Mouse (Mus musculus): ENCODE measurements around the gene Gmppb. TPM values are rescaled to one million over a fixed set of nuclear protein-coding genes. Genes with fewer than 3 reads are reported as not detected.
"Not testable (repeated sequence)": the region's sequence is repeated elsewhere in the genome, so short reads cannot be mapped to it uniquely, and the experiment has no call there.

Gene Gmppb
- polyA plus RNA-seq (2015; fragmentation: Nextera tagmentation; extraction: Ambion mirVana), result 38.4 and 40.5 TPM in 2 replicates

GRCm38 (mm10) chr9:108049016-108049455 is at the start of gene Gmppb:
Gmppb (plus strand) TSS chr9:108049242.
- Histone ChIP-seq H3K36me3 (peaks cover 53% of the 10 kb centered on the region), H3K4me3 (replicated peaks) (peak within 1 kb of the TSS; percentile 84), H3K4me2 (replicated peaks) (peak within 1 kb of the TSS; percentile 83), H3K4me1 (peaks cover 36% of the 10 kb centered on the region), H3K27me3 (no peaks in the 10 kb centered on the region), H3K27ac (replicated peaks) (peak within 1 kb of the TSS; percentile 80), H3K9me3 (replicated peaks) (no peaks in the 10 kb centered on the region), H3K9ac (peak within 1 kb of the TSS; percentile 78)
- WGBS, result 0% methylated on average over 39 of the region's 39 CpGs
- ATAC-seq (ENCODE audit: insufficient number of reproducible peaks, low FRiP score, low TSS enrichment, low read depth), result peak; percentile 92

DNA sequence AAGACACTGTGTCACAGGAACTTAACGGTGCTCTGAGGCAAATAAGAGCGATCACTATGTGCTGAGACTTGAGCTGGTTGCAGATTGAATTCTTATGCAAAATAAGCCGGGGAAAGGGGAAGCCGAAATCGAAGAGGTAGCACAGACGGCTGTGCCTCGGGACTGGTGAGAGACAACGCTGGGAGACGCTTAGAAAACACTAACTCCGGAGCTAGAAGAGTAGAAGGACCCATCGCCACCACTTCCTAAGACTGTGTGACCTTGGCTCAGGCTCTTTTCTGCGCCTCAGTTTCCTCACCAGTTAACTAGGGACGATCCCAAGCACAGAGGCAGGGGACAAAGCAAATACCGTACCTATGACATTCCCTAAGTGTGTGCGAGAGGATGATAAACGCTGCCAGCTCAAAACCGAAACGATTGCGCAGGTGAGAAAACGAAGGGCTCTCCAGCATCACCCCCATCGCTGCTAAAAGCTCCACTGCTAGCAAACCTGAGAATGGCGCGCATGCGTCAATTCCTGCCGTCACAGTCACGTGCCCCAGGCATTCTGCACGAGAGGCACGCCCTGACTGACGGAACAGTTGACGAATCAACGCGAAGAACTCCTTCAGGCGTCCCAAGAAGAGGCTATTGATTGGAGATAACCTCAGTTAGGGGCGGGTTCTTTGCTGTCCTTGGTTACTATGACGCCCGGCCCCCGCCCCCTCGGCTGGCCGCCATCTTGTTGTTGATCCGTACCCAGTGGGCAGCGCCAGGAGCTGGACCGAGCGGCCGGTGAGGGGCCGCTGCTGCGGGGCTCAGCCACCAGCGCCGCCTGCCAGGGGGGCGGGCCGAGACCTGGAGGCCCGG is 46.9 kb upstream of the Gmppb start, which contains the start of gene Ip6k1:
Ip6k1 (plus strand) TSS at position 580 of the 849 bp plus-strand sequence.
- under 1% methylated on average over 51 of the region's 51 CpGs for WGBS
- Histone ChIP-seq H3K4me2 (replicated peaks) (peak within 1 kb of the TSS; percentile 80), H3K9ac (peak within 1 kb of the TSS; percentile 99), H3K4me3 (replicated peaks) (peak within 1 kb of the TSS; percentile 100), H3K27ac (replicated peaks) (peak within 1 kb of the TSS; percentile 96), H3K4me1 (peaks cover 26% of the 10 kb centered on the region), H3K36me3 (no peaks in the 10 kb centered on the region), H3K9me3 (replicated peaks) (no peaks in the 10 kb centered on the region), H3K27me3 (no peaks in the 10 kb centered on the region)
- ATAC-seq (ENCODE audit: insufficient number of reproducible peaks, low FRiP score, low TSS enrichment, low read depth), result peak; percentile 100

GRCm38 (mm10) chr9:108002778-108003530 is 46.1 kb upstream of the Gmppb start:
- H3K4me2 ChIP-seq (replicated peaks), result peak overlapping the region; percentile 63
- no peaks in the 10 kb centered on the region for H3K27me3 ChIP-seq
- no peaks in the 10 kb centered on the region for H3K36me3 ChIP-seq
- peaks cover 26% of the 10 kb centered on the region for H3K4me1 ChIP-seq
- H3K9me3 ChIP-seq (replicated peaks), result no peaks in the 10 kb centered on the region
- peak overlapping the region; percentile 99 for H3K9ac ChIP-seq
- H3K4me3 ChIP-seq (replicated peaks), result peak overlapping the region; percentile 100
- under 1% methylated on average over 50 of the region's 50 CpGs for WGBS
- ATAC-seq (ENCODE audit: insufficient number of reproducible peaks, low FRiP score, low TSS enrichment, low read depth), result peak; percentile 25
- H3K27ac ChIP-seq (replicated peaks), result peak overlapping the region; percentile 96

DNA sequence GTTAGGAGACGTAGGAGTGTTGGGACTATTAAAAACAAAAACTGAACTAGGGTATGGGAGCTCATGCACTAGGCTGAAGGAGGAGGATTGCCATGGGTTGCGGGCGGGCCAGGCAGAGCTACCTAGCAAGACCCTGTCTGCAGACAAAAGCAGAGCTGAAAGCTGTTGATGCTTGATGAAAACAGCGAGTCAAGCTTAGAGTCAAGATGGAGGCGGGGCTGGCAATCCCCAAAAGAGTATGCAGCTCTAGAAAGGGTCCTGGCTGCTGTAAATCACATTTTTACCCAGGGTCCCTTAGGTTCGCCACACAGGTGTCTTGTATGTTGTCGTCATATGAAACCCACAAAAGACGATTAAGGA is 45.5 kb upstream of the Gmppb start:
- ATAC-seq (ENCODE audit: insufficient number of reproducible peaks, low FRiP score, low TSS enrichment, low read depth), result no peak
- 9% methylated on average over 8 of the region's 8 CpGs for WGBS
- no peaks in the 10 kb centered on the region for H3K27me3 ChIP-seq
- H3K4me2 ChIP-seq (replicated peaks), result peak overlapping the region; percentile 63
- no peaks in the 10 kb centered on the region for H3K36me3 ChIP-seq
- peaks cover 26% of the 10 kb centered on the region for H3K4me1 ChIP-seq
- H3K9me3 ChIP-seq (replicated peaks), result no peaks in the 10 kb centered on the region
- H3K4me3 ChIP-seq (replicated peaks), result peak overlapping the region; percentile 100
- H3K27ac ChIP-seq (replicated peaks), result peak overlapping the region; percentile 96
- peak overlapping the region; percentile 99 for H3K9ac ChIP-seq

GRCm38 (mm10) chr9:108008041-108008440 is 41.0 kb upstream of the Gmppb start:
- Histone ChIP-seq H3K9ac (no peak overlapping the region), H3K27me3 (no peaks in the 10 kb centered on the region), H3K27ac (replicated peaks) (no peak overlapping the region), H3K9me3 (replicated peaks) (no peaks in the 10 kb centered on the region), H3K4me1 (peaks cover 18% of the 10 kb centered on the region), H3K36me3 (0 out of 2 replicates have a peak, but pooled peaks cover 5% of the 10 kb centered on the region), H3K4me3 (replicated peaks) (no peak overlapping the region), H3K4me2 (replicated peaks) (no peak overlapping the region)
- WGBS, result 85% methylated on average over 5 of the region's 5 CpGs
- ATAC-seq (ENCODE audit: insufficient number of reproducible peaks, low FRiP score, low TSS enrichment, low read depth), result no peak

DNA sequence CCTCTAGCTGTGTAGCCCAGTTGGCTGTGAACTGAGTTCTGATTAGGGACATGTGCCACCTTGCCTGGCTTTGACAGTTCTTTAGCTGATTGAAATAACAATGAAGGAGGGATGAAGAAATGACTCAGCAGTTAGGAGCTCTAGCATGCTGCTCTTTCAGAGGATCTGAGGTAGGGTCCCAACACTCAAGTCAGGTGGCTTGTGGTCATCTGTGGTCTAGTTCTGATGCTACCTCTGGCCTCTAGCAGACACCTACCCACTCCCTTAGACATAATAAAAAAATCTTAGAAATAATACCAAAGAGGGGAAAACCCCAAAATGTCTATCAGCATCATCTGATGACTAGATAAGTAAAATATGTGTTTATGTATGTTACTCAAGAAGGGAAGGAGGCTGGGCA is 38.7 kb upstream of the Gmppb start:
- H3K36me3 ChIP-seq, result peaks cover 9% of the 10 kb centered on the region; the same call in 1 of the 2 replicates
- no peak for ATAC-seq (ENCODE audit: insufficient number of reproducible peaks, low FRiP score, low TSS enrichment, low read depth)

GRCm38 (mm10) chr9:108013577-108013976 is 35.5 kb upstream of the Gmppb start:
- whole genome bisulfite sequencing, result 99% methylated on average over 2 of the region's 2 CpGs
- H3K9me3 ChIP-seq (replicated peaks); H3K9ac ChIP-seq; H3K4me2 ChIP-seq (replicated peaks); ATAC-seq (ENCODE audit: insufficient number of reproducible peaks, low FRiP score, low TSS enrichment, low read depth); H3K27me3 ChIP-seq; H3K4me3 ChIP-seq (replicated peaks); H3K4me1 ChIP-seq; H3K27ac ChIP-seq (replicated peaks): not testable (repeated sequence)
- H3K36me3 ChIP-seq, result peaks cover 13% of the 10 kb centered on the region; the same call in 1 of the 2 replicates

More for the DNA sequence above, 38.7 kb upstream of the Gmppb start:
- Histone ChIP-seq H3K27me3 (no peaks in the 10 kb centered on the region), H3K4me3 (replicated peaks) (no peak overlapping the region), H3K4me2 (replicated peaks) (no peak overlapping the region), H3K9me3 (replicated peaks) (no peaks in the 10 kb centered on the region), H3K4me1 (no peaks in the 10 kb centered on the region), H3K9ac (no peak overlapping the region), H3K27ac (replicated peaks) (no peak overlapping the region)

GRCm38 (mm10) chr9:108017127-108017526 is 31.9 kb upstream of the Gmppb start:
- H3K4me1 ChIP-seq, result no peaks in the 10 kb centered on the region

GRCm38 (mm10) chr9:108020741-108021140 is 28.3 kb upstream of the Gmppb start:
- H3K36me3 ChIP-seq, result peaks cover 25% of the 10 kb centered on the region
- H3K9me3 ChIP-seq (replicated peaks), result no peaks in the 10 kb centered on the region
- H3K27me3 ChIP-seq, result no peaks in the 10 kb centered on the region
- WGBS, result 93% methylated on average over 1 of the region's 1 CpGs
- no peak overlapping the region for H3K4me2 ChIP-seq (replicated peaks)
- H3K9ac ChIP-seq, result no peak overlapping the region
- ATAC-seq (ENCODE audit: insufficient number of reproducible peaks, low FRiP score, low TSS enrichment, low read depth), result no peak
- no peaks in the 10 kb centered on the region for H3K4me1 ChIP-seq
- no peak overlapping the region for H3K27ac ChIP-seq (replicated peaks)
- no peak overlapping the region for H3K4me3 ChIP-seq (replicated peaks)

More at GRCm38 (mm10) chr9:108017127-108017526, 31.9 kb upstream of the Gmppb start:
- 79% methylated on average over 3 of the region's 3 CpGs for WGBS
- Histone ChIP-seq H3K36me3 (peaks cover 13% of the 10 kb centered on the region; the same call in 1 of the 2 replicates), H3K4me3 (replicated peaks) (no peak overlapping the region), H3K4me2 (replicated peaks) (no peak overlapping the region), H3K27ac (replicated peaks) (no peak overlapping the region), H3K27me3 (no peaks in the 10 kb centered on the region), H3K9me3 (replicated peaks) (no peaks in the 10 kb centered on the region), H3K9ac (no peak overlapping the region)
- no peak for ATAC-seq (ENCODE audit: insufficient number of reproducible peaks, low FRiP score, low TSS enrichment, low read depth)

DNA sequence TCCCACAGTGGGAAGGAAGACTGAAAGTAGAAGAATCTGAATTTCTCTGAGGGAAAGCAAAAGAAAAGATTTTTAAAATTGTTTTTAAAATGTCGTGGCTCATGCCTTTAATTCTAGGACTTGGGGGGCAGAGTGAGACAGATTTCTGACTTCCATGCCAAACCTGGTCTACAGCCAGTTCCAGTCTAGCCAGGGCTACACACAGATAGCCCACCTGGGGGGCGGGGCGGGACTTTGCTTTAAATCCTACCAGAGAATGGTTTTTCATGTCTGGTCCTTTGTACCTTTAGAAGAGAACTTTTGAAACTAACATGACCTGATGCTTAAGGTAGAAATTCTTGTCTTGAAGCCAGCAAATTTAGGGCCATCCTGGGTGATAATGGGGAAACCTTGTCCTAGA is 25.8 kb upstream of the Gmppb start:
- no peaks in the 10 kb centered on the region for H3K9me3 ChIP-seq (replicated peaks)
- no peaks in the 10 kb centered on the region for H3K4me1 ChIP-seq
- 84% methylated on average over 3 of the region's 3 CpGs for WGBS
- H3K4me2 ChIP-seq (replicated peaks), result no peak overlapping the region
- no peaks in the 10 kb centered on the region for H3K27me3 ChIP-seq
- no peak overlapping the region for H3K27ac ChIP-seq (replicated peaks)
- H3K9ac ChIP-seq, result no peak overlapping the region
- no peak overlapping the region for H3K4me3 ChIP-seq (replicated peaks)
- peaks cover 38% of the 10 kb centered on the region for H3K36me3 ChIP-seq
- ATAC-seq (ENCODE audit: insufficient number of reproducible peaks, low FRiP score, low TSS enrichment, low read depth), result no peak

DNA sequence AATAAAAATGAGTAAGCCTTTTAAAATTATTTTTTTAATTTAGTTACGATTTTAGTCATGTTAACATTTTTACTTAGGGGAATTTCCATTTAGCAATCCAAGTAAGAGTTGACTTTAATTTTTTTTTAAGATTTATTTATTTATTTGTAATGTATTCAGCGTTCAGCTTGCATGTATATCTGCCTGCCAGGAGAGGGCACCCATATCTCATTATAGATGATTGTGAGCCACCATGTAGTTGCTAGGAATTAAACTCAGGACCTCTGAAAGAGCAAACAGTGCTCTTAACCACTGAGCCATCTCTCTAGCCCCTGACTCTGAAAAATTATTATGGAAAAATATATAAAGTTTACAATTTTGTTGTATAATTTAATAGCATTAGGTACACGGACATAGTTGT is 22.5 kb upstream of the Gmppb start:
- H3K9ac ChIP-seq, result no peak overlapping the region
- 88% methylated on average over 3 of the region's 3 CpGs for WGBS
- no peak overlapping the region for H3K27ac ChIP-seq (replicated peaks)
- no peaks in the 10 kb centered on the region for H3K9me3 ChIP-seq (replicated peaks)
- H3K27me3 ChIP-seq, result no peaks in the 10 kb centered on the region
- no peak for ATAC-seq (ENCODE audit: insufficient number of reproducible peaks, low FRiP score, low TSS enrichment, low read depth)
- no peak overlapping the region for H3K4me2 ChIP-seq (replicated peaks)
- H3K36me3 ChIP-seq, result peaks cover 47% of the 10 kb centered on the region
- H3K4me3 ChIP-seq (replicated peaks), result no peak overlapping the region
- H3K4me1 ChIP-seq, result no peaks in the 10 kb centered on the region
